In genomic region chr10:60026759-60027395, GRCm38 (mm10) we compare ENCODE assay signal across 16 mouse cellular contexts. TPM values are rescaled to one million over a fixed set of nuclear protein-coding genes. Genes with fewer than 3 reads are reported as not detected.
A peak's percentile ranks its signal among the peaks of the same experiment; 100 is the strongest.
DNase-seq lines count a peak whose midpoint lies in the region; ATAC-seq and TF ChIP-seq lines count a peak whose summit lies in the region.
"Had no signal": no experiment of that assay in that cellular context is flagged by ENCODE, and none has a peak within 500 bp of the region (broad histone marks: within the 10 kb centered on the region; RNA-seq: fewer than 3 reads in every experiment).

No protein-coding gene starts in this region.

- intact Hi-C loops in gastrocnemius, adult 2 months (cut with DNase I): no loop called here
- intact Hi-C loops in gastrocnemius, postnatal 36 days (cut with DNase I): no loop called here

- ATAC-seq in midbrain, embryonic 13.5 days: 0 out of 2 replicates have a peak, but pooled peaks have one; percentile 32
- no peak for ATAC-seq in midbrain, embryonic 11.5 days (ENCODE audit: low FRiP score)
- no peak; the same call in 1 of the 2 replicates for ATAC-seq in limb, embryonic 13.5 days (ENCODE audit: low FRiP score, low read depth)
- no peak for ATAC-seq in stomach, postnatal 0 days (ENCODE audit: low FRiP score, low TSS enrichment)
- ATAC-seq: Patski had no signal

- no peak overlapping the region for H3K4me2 ChIP-seq in midbrain, embryonic 13.5 days (replicated peaks)
- no peak overlapping the region for H3K4me2 ChIP-seq in midbrain, embryonic 11.5 days
- H3K4me2 ChIP-seq in limb, embryonic 13.5 days (replicated peaks): peak overlapping the region; percentile 41
- H3K4me2 ChIP-seq in stomach, postnatal 0 days (replicated peaks; ENCODE audit: low read depth): peak overlapping the region; percentile 14; the same call in 1 of the 2 replicates

- no peak for TF ChIP-seq EP300 in stomach, postnatal 0 days (optimal IDR thresholded peaks at IDR 0.05)

- WGBS in midbrain, embryonic 13.5 days: 51% methylated on average over 13 of the region's 13 CpGs
- WGBS in midbrain, embryonic 11.5 days: 49% methylated on average over 13 of the region's 13 CpGs
- 29% methylated on average over 13 of the region's 13 CpGs for WGBS in limb, embryonic 13.5 days
- WGBS in stomach, postnatal 0 days: 41% methylated on average over 13 of the region's 13 CpGs

- no peak for TF ChIP-seq CTCF in gastrocnemius, adult 2 months (IDR thresholded peaks at IDR 0.05)
- TF ChIP-seq CTCF in stomach, postnatal 0 days (IDR thresholded peaks at IDR 0.05; ENCODE audit: low read depth): no peak

- H3K4me1 ChIP-seq in midbrain, embryonic 13.5 days (replicated peaks): peaks cover 24% of the 10 kb centered on the region
- H3K4me1 ChIP-seq in midbrain, embryonic 11.5 days (ENCODE audit: control insufficient read depth, insufficient read depth, low read length): peaks cover 6% of the 10 kb centered on the region
- peaks cover 46% of the 10 kb centered on the region for H3K4me1 ChIP-seq in limb, embryonic 13.5 days
- H3K4me1 ChIP-seq in stomach, postnatal 0 days (replicated peaks; ENCODE audit: control insufficient read depth, insufficient read depth): peaks cover 2% of the 10 kb centered on the region

- H3K4me3 ChIP-seq in gastrocnemius, adult 2 months: no peak overlapping the region
- H3K4me3 ChIP-seq in midbrain, embryonic 13.5 days (replicated peaks): no peak overlapping the region
- H3K4me3 ChIP-seq in midbrain, embryonic 11.5 days (ENCODE audit: low read depth, low read length): no peak overlapping the region
- H3K4me3 ChIP-seq in limb, embryonic 13.5 days: no peak overlapping the region
- H3K4me3 ChIP-seq in stomach, postnatal 0 days (ENCODE audit: low read depth, low read length): no peak overlapping the region
- H3K4me3 ChIP-seq: heart, embryonic 10.5 days; myocyte had no signal

- H3K27me3 ChIP-seq in midbrain, embryonic 13.5 days: no peaks in the 10 kb centered on the region
- H3K27me3 ChIP-seq in midbrain, embryonic 11.5 days (ENCODE audit: control insufficient read depth, insufficient read depth, low read length): no peaks in the 10 kb centered on the region
- H3K27me3 ChIP-seq in limb, embryonic 13.5 days: no peaks in the 10 kb centered on the region
- H3K27me3 ChIP-seq in stomach, postnatal 0 days (ENCODE audit: control insufficient read depth, insufficient read depth, low read length): no peaks in the 10 kb centered on the region
- H3K27me3 ChIP-seq: Patski had no signal

- peaks cover 10% of the 10 kb centered on the region; the same call in 1 of the 2 replicates for H3K36me3 ChIP-seq in midbrain, embryonic 13.5 days
- no peaks in the 10 kb centered on the region for H3K36me3 ChIP-seq in midbrain, embryonic 11.5 days (ENCODE audit: control insufficient read depth, insufficient read depth, low read length)
- H3K36me3 ChIP-seq in limb, embryonic 13.5 days: peaks cover 13% of the 10 kb centered on the region
- no peaks in the 10 kb centered on the region for H3K36me3 ChIP-seq in stomach, postnatal 0 days (ENCODE audit: control insufficient read depth, insufficient read depth, low read length)

- peak overlapping the region; percentile 28; the same call in 1 of the 2 replicates for H3K27ac ChIP-seq in gastrocnemius, adult 2 months
- no peak overlapping the region; the same call in 1 of the 2 replicates for H3K27ac ChIP-seq in midbrain, embryonic 13.5 days
- no peak overlapping the region for H3K27ac ChIP-seq in midbrain, embryonic 11.5 days (ENCODE audit: low read depth, low read length)
- H3K27ac ChIP-seq in limb, embryonic 13.5 days: peak overlapping the region; percentile 79
- H3K27ac ChIP-seq in stomach, postnatal 0 days (replicated peaks): peak overlapping the region; percentile 81
- H3K27ac ChIP-seq: heart, embryonic 10.5 days had no signal

- no peak for DNase-seq in gastrocnemius, adult 2 months
- no peak for DNase-seq in gastrocnemius, postnatal 36 days
- no peak for DNase-seq in midbrain, embryonic 11.5 days (ENCODE audit: low spot score, missing footprints)
- DNase-seq in stomach, postnatal 0 days (ENCODE audit: low spot score): no peak
- no peak for DNase-seq in adrenal gland, postnatal 4 days (ENCODE audit: low spot score in 2 of 2)
- DNase-seq in urinary bladder, adult 18-20 months (ENCODE audit: low spot score in 2 of 2): no peak
- DNase-seq: adrenal gland, postnatal 36 days; B cell, adult 2 months; cerebellum, postnatal 14 days; kidney, adult 11 months; lung, adult 18-20 months had no signal

- H3K9me3 ChIP-seq in midbrain, embryonic 13.5 days: no peaks in the 10 kb centered on the region
- H3K9me3 ChIP-seq in midbrain, embryonic 11.5 days (ENCODE audit: control insufficient read depth, low read length): no peaks in the 10 kb centered on the region
- H3K9me3 ChIP-seq in limb, embryonic 13.5 days: no peaks in the 10 kb centered on the region
- H3K9me3 ChIP-seq in stomach, postnatal 0 days (ENCODE audit: control insufficient read depth, low read length): no peaks in the 10 kb centered on the region
- H3K9me3 ChIP-seq: heart, embryonic 10.5 days had no signal

- H3K9ac ChIP-seq in midbrain, embryonic 13.5 days (replicated peaks): no peak overlapping the region
- no peak overlapping the region for H3K9ac ChIP-seq in midbrain, embryonic 11.5 days (ENCODE audit: low read length)
- H3K9ac ChIP-seq in limb, embryonic 13.5 days: 0 out of 2 replicates have a peak overlapping the region, but pooled peaks have one; percentile 10
- H3K9ac ChIP-seq in stomach, postnatal 0 days (ENCODE audit: low read length): no peak overlapping the region

RNA-seq across cellular contexts. Expression of gene Anapc16, which starts 23.9 kb away (rescaled TPM):
- total RNA-seq in gastrocnemius, adult 2 months (2021): 10 to 100 TPM; 49.5 to 50.7 TPM
- total RNA-seq in gastrocnemius, postnatal 36 days (2021): 10 to 100 TPM; 45.0 to 46.0 TPM
- 121 TPM in 2 replicates for polyA plus RNA-seq in midbrain, embryonic 13.5 days (2015; fragmentation: Nextera tagmentation; extraction: Ambion mirVana)
- 87.2 and 98.5 TPM in 2 replicates for polyA plus RNA-seq in midbrain, embryonic 11.5 days (2014; fragmentation: Nextera tagmentation; extraction: Ambion mirVana)
- 128 and 133 TPM in 2 replicates for polyA plus RNA-seq in limb, embryonic 13.5 days (2015; fragmentation: Nextera tagmentation; extraction: Ambion mirVana)
- polyA plus RNA-seq in stomach, postnatal 0 days (2015; fragmentation: Nextera tagmentation; extraction: Ambion mirVana): 76.8 and 86.4 TPM in 2 replicates
- 10 to 100 TPM; 82.2 to 88.4 TPM for total RNA-seq in adrenal gland, postnatal 4 days (2021)

RNA-seq across cellular contexts. Expression of gene Ascc1, which starts 24.3 kb away (rescaled TPM):
- total RNA-seq in gastrocnemius, adult 2 months (2021): 10 to 100 TPM; 13.6 to 14.6 TPM
- 10 to 100 TPM; 12.8 to 13.1 TPM for total RNA-seq in gastrocnemius, postnatal 36 days (2021)
- polyA plus RNA-seq in midbrain, embryonic 13.5 days (2015; fragmentation: Nextera tagmentation; extraction: Ambion mirVana): 49.5 and 50.6 TPM in 2 replicates
- polyA plus RNA-seq in midbrain, embryonic 11.5 days (2014; fragmentation: Nextera tagmentation; extraction: Ambion mirVana): 42.5 and 43.6 TPM in 2 replicates
- polyA plus RNA-seq in limb, embryonic 13.5 days (2015; fragmentation: Nextera tagmentation; extraction: Ambion mirVana): 44.9 and 46.0 TPM in 2 replicates
- 29.0 and 31.6 TPM in 2 replicates for polyA plus RNA-seq in stomach, postnatal 0 days (2015; fragmentation: Nextera tagmentation; extraction: Ambion mirVana)
- 10 to 100 TPM; 35.7 to 38.0 TPM for total RNA-seq in adrenal gland, postnatal 4 days (2021)

Comparison
In these comparisons a context has a peak if more than half of its experiments do, and no peak if none do; other contexts are left out.
1. H3K27ac ChIP-seq: peak in gastrocnemius, adult 2 months (single experiment), limb, embryonic 13.5 days (single experiment) and stomach, postnatal 0 days (single experiment); none in midbrain, embryonic 13.5 days (single experiment) and midbrain, embryonic 11.5 days (single experiment).
2. H3K4me2 ChIP-seq: peak in limb, embryonic 13.5 days (single experiment) and stomach, postnatal 0 days (single experiment); none in midbrain, embryonic 13.5 days (single experiment) and midbrain, embryonic 11.5 days (single experiment).